Mouse (Mus musculus): Measurements from ENCODE around the gene Kif18a.

- TF ChIP-seq CTCF (IDR thresholded peaks at IDR 0.05; ENCODE audit: extremely low read depth, insufficient read depth, insufficient read length, insufficient replicate concordance) (no peak), POLR2A (IDR thresholded peaks at IDR 0.05; ENCODE audit: low read depth, low read length) (no peak)
Measured at GRCm38 (mm10) chr2:109280272-109280599, 302 bp upstream of the Kif18a start.
